Comparison of ENCODE assay signal across 9 mouse cellular contexts in genomic region chr13:60744078-60744460, GRCm38 (mm10). TPM values are rescaled to one million over a fixed set of nuclear protein-coding genes. Genes with fewer than 3 reads are reported as not detected.
DNase-seq lines count a peak whose midpoint lies in the region; ATAC-seq and TF ChIP-seq lines count a peak whose summit lies in the region.
"Had no signal": no experiment of that assay in that cellular context is flagged by ENCODE, and none has a peak within 500 bp of the region (broad histone marks: within the 10 kb centered on the region; RNA-seq: fewer than 3 reads in every experiment).

No protein-coding gene starts in this region.

- ATAC-seq in hindbrain, postnatal 0 days: peak; percentile 62

- no peak overlapping the region for H3K4me3 ChIP-seq in cortical plate, adult 2 months (ENCODE audit: insufficient read depth, low read length)
- no peak overlapping the region for H3K4me3 ChIP-seq in hindbrain, postnatal 0 days (ENCODE audit: low read length)
- H3K4me3 ChIP-seq in left cerebral cortex, adult 2 months: no peak overlapping the region
- H3K4me3 ChIP-seq in megakaryocyte, embryonic 14.5 days (replicated peaks): peak overlapping the region; percentile 87
- H3K4me3 ChIP-seq: myocyte had no signal

- no peak for TF ChIP-seq POLR2A in cortical plate, adult 2 months (IDR thresholded peaks at IDR 0.05; ENCODE audit: extremely low read depth, insufficient read depth, low read length)

- H3K9me3 ChIP-seq in hindbrain, postnatal 0 days (ENCODE audit: low read length): no peaks in the 10 kb centered on the region
- H3K9me3 ChIP-seq in megakaryocyte, embryonic 14.5 days: no peaks in the 10 kb centered on the region

- H3K27me3 ChIP-seq in hindbrain, postnatal 0 days (ENCODE audit: insufficient read depth, low read length): no peaks in the 10 kb centered on the region
- no peaks in the 10 kb centered on the region for H3K27me3 ChIP-seq in megakaryocyte, embryonic 14.5 days (replicated peaks)

- intact Hi-C loops in left cerebral cortex, adult 2 months (cut with DNase I): loop anchor here (1.0 to 10.0 kb wide), 3 partner anchors 265 to 899 kb away; partner anchors contain the start of gene Gas1

- H3K9ac ChIP-seq in hindbrain, postnatal 0 days (replicated peaks; ENCODE audit: low read length): no peak overlapping the region

- no peak overlapping the region for H3K27ac ChIP-seq in cortical plate, adult 2 months (ENCODE audit: insufficient read depth, low read length)
- no peak overlapping the region for H3K27ac ChIP-seq in hindbrain, postnatal 0 days
- no peak overlapping the region; the same call in 1 of the 2 replicates for H3K27ac ChIP-seq in left cerebral cortex, adult 2 months

- H3K4me1 ChIP-seq in cortical plate, adult 2 months (ENCODE audit: control insufficient read depth, insufficient read depth, low read length): peaks cover 2% of the 10 kb centered on the region
- H3K4me1 ChIP-seq in hindbrain, postnatal 0 days (ENCODE audit: insufficient read depth, low read length): no peaks in the 10 kb centered on the region
- H3K4me1 ChIP-seq in megakaryocyte, embryonic 14.5 days: peaks cover 94% of the 10 kb centered on the region

- 30% methylated on average over 7 of the region's 7 CpGs for WGBS in hindbrain, postnatal 0 days

- H3K4me2 ChIP-seq in hindbrain, postnatal 0 days (ENCODE audit: low read depth, low read length): no peak overlapping the region

- peak; percentile 71 to 93 for DNase-seq in adrenal gland, adult (ENCODE audit: inconsistent age in 2 of 2, low spot score in 1 of 2)
- peak; percentile 92 for DNase-seq in gastrocnemius, postnatal 10 days
- DNase-seq in hindbrain, postnatal 0 days (ENCODE audit: low spot score): peak; percentile 84
- peak; percentile 81 to 90 for DNase-seq in left cerebral cortex, adult 2 months (ENCODE audit: extremely low spot score in 1 of 2, low spot score in 2 of 2)
- peak; percentile 85 for DNase-seq in right cerebral cortex, adult 18-20 months
- DNase-seq in urinary bladder, postnatal 10 days (ENCODE audit: low spot score): peak; percentile 62

- peaks cover 29% of the 10 kb centered on the region for H3K36me3 ChIP-seq in hindbrain, postnatal 0 days (ENCODE audit: insufficient read depth, low read length)
- H3K36me3 ChIP-seq in megakaryocyte, embryonic 14.5 days (replicated peaks; ENCODE audit: low read length): peaks cover 88% of the 10 kb centered on the region

- peak; percentile 90 for TF ChIP-seq CTCF in cortical plate, adult 2 months (IDR thresholded peaks at IDR 0.05; ENCODE audit: extremely low read depth, insufficient read depth, low read length)
- peak; percentile 94 for TF ChIP-seq CTCF in hindbrain, postnatal 0 days (IDR thresholded peaks at IDR 0.05; ENCODE audit: low read depth)
- TF ChIP-seq CTCF in left cerebral cortex, adult 2 months (IDR thresholded peaks at IDR 0.05): peak; percentile 93

RNA-seq across cellular contexts. Expression of gene BC051665, which starts 42.1 kb away (rescaled TPM):
- not detected in 2 replicates for polyA plus RNA-seq in cortical plate, adult 2 months (2012; rRNA removed)
- total RNA-seq in gastrocnemius, postnatal 10 days (2021): not detected
- not detected in 2 replicates for total RNA-seq in hindbrain, postnatal 0 days (2014; rRNA removed)
- not detected in 2 replicates for polyA plus RNA-seq in hindbrain, postnatal 0 days (2015; fragmentation: Nextera tagmentation; extraction: Ambion mirVana)
- not detected for total RNA-seq in left cerebral cortex, adult 2 months (2021)
- polyA plus RNA-seq in megakaryocyte, embryonic 14.5 days (2012; ENCODE audit: insufficient read depth, low replicate concordance): not detected in 2 replicates
- polyA plus RNA-seq: myocyte had no signal

RNA-seq across cellular contexts. Expression of gene Ctsll3, which starts 58.6 kb away (rescaled TPM):
- not detected in 2 replicates for polyA plus RNA-seq in cortical plate, adult 2 months (2012; rRNA removed)
- not detected for total RNA-seq in gastrocnemius, postnatal 10 days (2021)
- total RNA-seq in hindbrain, postnatal 0 days (2014; rRNA removed): not detected in 2 replicates
- polyA plus RNA-seq in hindbrain, postnatal 0 days (2015; fragmentation: Nextera tagmentation; extraction: Ambion mirVana): not detected in 2 replicates
- total RNA-seq in left cerebral cortex, adult 2 months (2021): not detected
- polyA plus RNA-seq in megakaryocyte, embryonic 14.5 days (2012; ENCODE audit: insufficient read depth, low replicate concordance): not detected in 2 replicates
- polyA plus RNA-seq: myocyte had no signal
